Mouse (Mus musculus) testis, adult 10 weeks (tissue): Measurements from ENCODE around the gene Zfpm1. TPM values are rescaled to one million over a fixed set of nuclear protein-coding genes. Genes with fewer than 3 reads are reported as not detected.

Experiments used
- polyA plus RNA-seq: library from polyadenylated mRNA; stranded (reverse); fragments of 350-450 nt; fragmentation: Illumina TruSeq; extraction: RNeasy Lipid Tissue Mini Kit (QIAGEN cat#74804); gene quantifications from one replicate; pipeline ENCODE4 v1.2.3, GENCODE M21; 2014; ENCODE audit warnings: low read depth, low replicate concordance

Zfpm1 gene
- not detected for polyA plus RNA-seq

DNA sequence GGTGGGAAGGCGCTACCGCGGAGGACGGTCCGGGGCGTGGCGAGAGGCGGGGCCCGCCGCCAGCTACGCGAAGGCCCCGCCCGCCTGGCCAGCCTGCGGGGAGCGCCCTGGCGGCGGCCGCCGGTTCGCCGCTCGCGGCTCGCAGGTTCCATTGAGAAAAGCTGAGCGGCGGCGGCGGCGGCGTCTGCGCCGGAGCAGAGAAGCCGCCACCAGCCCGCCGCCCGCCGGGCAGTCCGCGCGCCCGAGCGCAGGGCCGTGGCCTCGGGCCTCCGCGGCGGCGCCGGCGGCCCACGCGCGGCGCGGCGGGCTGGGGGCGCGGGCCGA lies at the start of gene Zfpm1:
Zfpm1 (plus strand) TSS at position 107 of the 324 bp plus-strand sequence.

GRCm38 (mm10) chr8:122360696-122361416 lies 78.9 kb downstream of the Zfpm1 start, which contains the start of gene Trhr2:
Trhr2 (minus strand) TSS chr8:122360746.

DNA sequence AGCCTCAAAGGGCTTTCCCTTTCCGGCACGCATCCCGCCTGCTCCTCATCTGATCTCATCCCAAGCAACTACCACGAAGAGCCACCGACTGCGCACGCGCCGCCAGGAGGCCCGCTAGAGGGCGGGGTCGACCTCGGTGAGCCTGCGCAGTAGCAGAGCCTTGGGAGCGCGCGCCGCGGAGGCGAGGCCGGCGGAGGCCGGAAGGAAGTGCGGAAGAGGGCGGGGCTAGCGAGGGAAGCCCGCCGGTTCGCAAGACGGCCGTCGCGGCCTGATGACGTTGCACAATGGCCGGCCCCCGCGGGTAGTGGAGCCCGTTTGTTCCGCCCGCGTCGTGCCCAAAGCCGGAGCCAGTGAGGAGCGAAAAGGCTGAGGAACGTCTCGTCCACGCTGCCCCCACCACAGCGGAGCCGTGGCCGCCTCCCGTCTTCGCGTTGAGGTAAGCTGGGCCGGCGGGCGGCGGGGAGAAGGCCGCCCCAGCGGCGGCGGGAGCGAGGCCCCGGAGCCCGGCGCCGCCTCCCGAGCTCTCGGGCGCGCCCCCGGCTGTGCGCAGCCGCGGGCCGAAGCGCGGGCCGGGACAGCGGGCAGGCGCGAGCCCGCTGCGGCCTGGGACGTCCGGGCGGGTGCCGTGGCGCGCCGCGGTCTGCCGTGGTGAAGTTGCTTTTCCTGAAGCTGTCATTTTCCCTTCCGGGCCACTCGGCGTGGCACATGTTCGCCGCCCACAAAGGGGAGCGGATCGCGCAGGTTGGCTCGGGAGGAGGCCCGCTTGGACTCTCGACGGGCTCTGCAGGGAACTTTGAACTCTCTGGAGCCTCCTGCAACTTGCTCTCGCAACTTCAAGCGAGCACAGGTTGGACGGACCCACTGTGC lies 94.7 kb downstream of the Zfpm1 start, which contains the start of gene Zc3h18:
Zc3h18 (plus strand) TSS at position 245 of the 867 bp plus-strand sequence.

Other genes starting within 250 kb of the Zfpm1 start
- gene Trhr2, start 78.6 kb downstream of the Zfpm1 start, polyA plus RNA-seq: not detected
- 10.9 TPM for gene Zc3h18, start 94.5 kb downstream of the Zfpm1 start, polyA plus RNA-seq
- gene Il17c, start 139.9 kb downstream of the Zfpm1 start, polyA plus RNA-seq: not detected
- gene Cyba, start 150.8 kb downstream of the Zfpm1 start, polyA plus RNA-seq: not detected
- gene Mvd, start 161.3 kb downstream of the Zfpm1 start, polyA plus RNA-seq: not detected
- gene Snai3, start 178.6 kb downstream of the Zfpm1 start, polyA plus RNA-seq: 0.17 TPM
- 26.4 TPM for gene Rnf166, start 193.9 kb downstream of the Zfpm1 start, polyA plus RNA-seq
- gene Ctu2, start 194.0 kb downstream of the Zfpm1 start, polyA plus RNA-seq: 0.27 TPM